Mouse (Mus musculus) kidney, postnatal 0 days (tissue): ENCODE measurements around the gene Sorcs2. TPM values are rescaled to one million over a fixed set of nuclear protein-coding genes. Genes with fewer than 3 reads are reported as not detected.
A peak's percentile ranks its signal among the peaks of the same experiment; 100 is the strongest.

Experiments
- ATAC-seq: fragments of 200-750 bp; cut with Nextera tagmentation; replicated peaks from 2 replicates; pipeline ENCODE4 v1.8.0; 2017; ENCODE audit warnings: low read depth, moderate number of reproducible peaks, moderate TSS enrichment, moderate library complexity; ENCODE audit not compliant: low FRiP score
- DNase-seq: peaks from one replicate; pipeline ENCODE4 v3.0.0-alpha.2; 2016; ENCODE audit warnings: low spot score
- H3K27ac ChIP-seq: fragments of 300-500 bp; sonication (generic); 2 replicates; pipeline ENCODE4 v1.5.1; 2014; ENCODE audit warnings: mild to moderate bottlenecking
- H3K27me3 ChIP-seq: fragments of 300-500 bp; sonication (generic); 2 replicates; pipeline ENCODE4 v1.6.1; 2014; ENCODE audit warnings: low read length, mixed read lengths; ENCODE audit not compliant: insufficient read depth
- H3K36me3 ChIP-seq: fragments of 300-500 bp; sonication (generic); 2 replicates; pipeline ENCODE4 v1.6.1; 2014; ENCODE audit warnings: low read length, mixed read lengths; ENCODE audit not compliant: insufficient read depth
- H3K4me1 ChIP-seq: fragments of 300-500 bp; sonication (generic); replicated peaks from 2 replicates; pipeline ENCODE4 v1.6.1; 2014; ENCODE audit warnings: antibody characterized with exemption, low read length, mixed read lengths; ENCODE audit not compliant: insufficient read depth
- H3K4me2 ChIP-seq: fragments of 300-500 bp; sonication (generic); 2 replicates; pipeline ENCODE4 v1.6.1; 2014; ENCODE audit warnings: mild to moderate bottlenecking, low read length, moderate library complexity, mixed read lengths
- H3K4me3 ChIP-seq: fragments of 300-500 bp; sonication (generic); replicated peaks from 2 replicates; pipeline ENCODE4 v1.5.1; 2014; ENCODE audit warnings: low read depth, low read length
- H3K9ac ChIP-seq: fragments of 300-500 bp; sonication (generic); 2 replicates; pipeline ENCODE4 v1.6.1; 2014; ENCODE audit warnings: low read depth, low read length
- H3K9me3 ChIP-seq: fragments of 300-500 bp; sonication (generic); replicated peaks from 2 replicates; pipeline ENCODE4 v1.6.1; 2016; ENCODE audit warnings: low read length, inconsistent platforms, mixed read lengths
- CTCF ChIP-seq: IDR thresholded peaks from 2 replicates; pipeline ENCODE4 v1.5.1; 2016; ENCODE audit warnings: antibody characterized with exemption, low read depth, mild to moderate bottlenecking, moderate library complexity
- WGBS: fragments of 180-500 bp; shearing (Covaris S2); extraction: QIAGEN DNeasy Blood & Tissue Kit; methylation state at CpG from one replicate; pipeline ENCODE4 v1.1.7; 2014; 5-methylcytosine and 5-hydroxymethylcytosine counted together
- polyA plus RNA-seq: library from polyadenylated mRNA; unstranded; fragments of >200 nt; fragmentation: Nextera tagmentation; extraction: Ambion mirVana; gene quantifications from 2 replicates; pipeline ENCODE4 v1.2.1, GENCODE M21; 2015

Gene Sorcs2
- polyA plus RNA-seq, 1 experiment from 2014 or later = 5.1 TPM

DNA sequence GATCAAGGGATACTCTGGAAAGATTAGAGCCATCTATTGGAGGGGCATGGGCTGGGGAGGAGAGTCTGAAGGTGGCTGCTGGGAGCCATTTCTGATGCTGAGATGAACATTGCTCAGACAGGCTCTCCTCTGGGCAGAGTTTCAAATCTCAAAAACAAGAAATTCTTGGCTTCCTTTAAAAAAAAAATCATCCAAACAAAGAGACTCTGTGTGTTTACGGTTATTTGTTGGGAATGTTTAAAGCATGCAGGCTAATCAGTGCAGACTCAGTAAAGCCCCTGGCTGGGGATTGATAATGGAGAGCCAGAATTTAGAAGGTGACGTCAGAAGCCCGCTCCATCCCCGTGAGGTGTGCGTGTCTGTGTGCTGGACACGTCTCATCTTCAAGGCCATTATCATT is 272.9 kb downstream of the Sorcs2 start:
- no peak for ATAC-seq
- no peak for TF ChIP-seq CTCF
- H3K4me3 ChIP-seq = no peak overlapping the region
- 84% methylated on average over 6 of the region's 6 CpGs for WGBS
- H3K36me3 ChIP-seq = no peaks in the 10 kb centered on the region
- H3K27me3 ChIP-seq = no peaks in the 10 kb centered on the region
- H3K9me3 ChIP-seq = no peaks in the 10 kb centered on the region
- no peaks in the 10 kb centered on the region for H3K4me1 ChIP-seq
- no peak overlapping the region for H3K27ac ChIP-seq
- H3K9ac ChIP-seq = no peak overlapping the region
- no peak overlapping the region for H3K4me2 ChIP-seq
- DNase-seq = no peak

DNA sequence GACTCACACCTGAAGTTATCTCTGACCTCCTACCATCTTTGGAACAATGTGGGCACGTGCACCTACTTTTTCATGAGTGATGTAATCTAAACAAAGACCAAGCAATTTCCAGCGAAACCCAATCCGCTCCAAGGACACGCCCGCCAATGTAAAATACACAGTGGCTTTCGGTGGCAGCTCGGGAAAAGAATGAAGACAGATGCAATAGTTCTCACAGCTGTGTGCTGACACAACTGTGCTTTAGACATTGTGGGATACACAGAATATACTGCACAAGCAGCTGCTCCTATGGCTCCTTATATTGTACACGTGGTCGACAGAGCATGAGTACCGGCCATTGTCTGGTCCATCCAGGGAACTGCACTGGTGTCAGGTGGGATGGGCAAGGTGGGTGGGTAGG is 275.0 kb downstream of the Sorcs2 start:
- Histone ChIP-seq H3K27me3 (no peaks in the 10 kb centered on the region), H3K27ac (no peak overlapping the region), H3K9me3 (no peaks in the 10 kb centered on the region), H3K9ac (no peak overlapping the region), H3K4me1 (no peaks in the 10 kb centered on the region), H3K4me2 (no peak overlapping the region), H3K4me3 (no peak overlapping the region), H3K36me3 (no peaks in the 10 kb centered on the region)
- DNase-seq (peak; percentile 19), ATAC-seq (no peak)
- no peak for TF ChIP-seq CTCF
- WGBS = 54% methylated on average over 10 of the region's 10 CpGs

DNA sequence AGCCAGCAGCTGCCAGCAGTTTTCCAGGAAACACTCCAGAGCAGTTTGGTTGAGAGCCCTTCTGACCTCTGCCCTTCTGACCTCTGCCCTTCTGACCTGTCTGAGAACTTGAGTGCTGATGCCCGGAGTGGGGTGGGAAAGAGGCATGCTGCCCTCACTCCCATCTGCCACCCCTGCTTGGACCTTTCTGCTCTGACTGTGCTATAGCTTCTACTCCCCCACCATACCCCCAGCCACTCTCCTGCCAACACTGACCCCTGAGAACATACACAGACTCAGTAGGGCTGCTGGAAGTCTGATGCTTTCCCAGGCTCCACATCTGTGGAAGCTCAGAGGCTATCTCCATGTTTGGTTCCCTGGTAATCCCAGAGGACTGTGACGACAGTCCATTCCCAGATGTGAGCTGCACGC is 277.0 kb downstream of the Sorcs2 start:
- Histone ChIP-seq H3K4me3 (no peak overlapping the region), H3K27me3 (no peaks in the 10 kb centered on the region), H3K36me3 (no peaks in the 10 kb centered on the region), H3K4me1 (no peaks in the 10 kb centered on the region), H3K27ac (no peak overlapping the region), H3K9me3 (no peaks in the 10 kb centered on the region), H3K9ac (no peak overlapping the region), H3K4me2 (no peak overlapping the region)
- WGBS = 9% methylated on average over 3 of the region's 3 CpGs
- ATAC-seq (peak; percentile 20; the same call in 1 of the 2 replicates), DNase-seq (peak; percentile 31)
- TF ChIP-seq CTCF = no peak

DNA sequence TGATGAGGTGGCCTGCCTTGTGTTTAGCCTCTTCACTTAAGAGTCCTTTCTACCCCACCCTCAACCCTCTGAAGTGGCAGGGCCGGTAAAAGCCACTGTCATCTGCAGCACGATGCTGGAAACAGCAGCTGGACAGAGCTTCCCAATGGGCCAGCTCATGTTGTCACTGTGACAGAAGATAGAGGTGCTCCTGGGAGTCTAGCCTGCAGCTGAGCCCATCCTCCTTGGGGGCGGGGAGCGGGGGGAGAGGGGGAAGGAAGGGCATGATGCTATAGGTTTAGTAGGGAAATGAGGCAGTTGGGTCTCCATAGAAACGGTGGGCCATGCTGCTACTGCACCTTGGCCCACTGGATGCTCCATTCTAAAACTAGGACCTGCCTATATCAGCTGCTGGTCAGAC is 279.9 kb downstream of the Sorcs2 start:
- DNase-seq = no peak
- 51% methylated on average over 5 of the region's 5 CpGs for WGBS

DNA sequence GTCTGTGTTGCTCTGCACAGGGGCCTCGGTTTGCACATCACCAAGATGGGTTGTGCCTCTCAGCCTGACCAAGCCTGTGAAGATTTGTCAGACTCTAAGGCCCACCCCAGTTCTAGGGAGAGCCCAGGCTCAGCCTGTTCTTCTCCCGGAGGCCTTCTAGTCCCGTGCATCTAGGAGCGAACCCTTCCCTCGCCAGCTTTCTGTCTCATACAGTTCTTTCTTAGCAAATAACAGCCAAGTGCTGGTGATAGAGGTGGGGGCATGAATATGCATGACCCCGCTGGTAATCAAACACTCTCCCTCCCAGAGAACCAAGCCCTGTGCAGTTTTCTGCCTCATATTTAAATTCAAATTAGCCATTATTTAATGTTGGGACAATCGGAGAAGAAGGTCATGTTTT is 282.4 kb downstream of the Sorcs2 start:
- Histone ChIP-seq H3K27ac (no peak overlapping the region), H3K4me3 (no peak overlapping the region), H3K4me2 (no peak overlapping the region), H3K27me3 (no peaks in the 10 kb centered on the region), H3K9ac (no peak overlapping the region), H3K9me3 (no peaks in the 10 kb centered on the region), H3K36me3 (no peaks in the 10 kb centered on the region), H3K4me1 (no peaks in the 10 kb centered on the region)
- no peak for ATAC-seq
- 68% methylated on average over 7 of the region's 7 CpGs for WGBS
- no peak for DNase-seq
- TF ChIP-seq CTCF = no peak

More for the DNA sequence above, 279.9 kb downstream of the Sorcs2 start:
- H3K27me3 ChIP-seq = no peaks in the 10 kb centered on the region
- no peaks in the 10 kb centered on the region for H3K9me3 ChIP-seq
- H3K9ac ChIP-seq = no peak overlapping the region
- no peaks in the 10 kb centered on the region for H3K36me3 ChIP-seq
- H3K4me1 ChIP-seq = no peaks in the 10 kb centered on the region
- H3K4me2 ChIP-seq = no peak overlapping the region
- no peak for ATAC-seq
- no peak for TF ChIP-seq CTCF
- no peak overlapping the region for H3K27ac ChIP-seq
- no peak overlapping the region for H3K4me3 ChIP-seq

DNA sequence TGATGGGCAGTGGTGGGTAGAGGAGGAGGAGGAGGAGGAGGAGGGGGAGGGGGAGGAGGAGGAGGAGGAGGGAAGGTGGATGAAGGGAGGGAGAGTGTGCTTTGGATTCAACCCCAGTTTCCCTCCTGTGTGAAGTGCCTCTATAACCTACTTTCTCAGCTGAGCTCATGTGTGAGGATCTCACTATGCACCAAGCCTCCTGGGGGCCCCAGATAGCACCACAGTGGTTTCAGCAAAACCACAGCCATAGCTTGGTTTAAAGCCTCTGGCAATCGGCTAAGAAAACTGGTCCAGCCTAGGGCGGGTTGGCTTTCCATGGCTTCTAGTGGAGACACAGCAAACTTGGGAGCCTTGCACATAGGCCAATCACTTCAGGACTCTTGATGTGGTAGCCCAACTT is 284.2 kb downstream of the Sorcs2 start:
- TF ChIP-seq CTCF = no peak
- no peak overlapping the region for H3K4me3 ChIP-seq
- H3K36me3 ChIP-seq = no peaks in the 10 kb centered on the region
- H3K27ac ChIP-seq = no peak overlapping the region
- ATAC-seq = no peak
- H3K9ac ChIP-seq = no peak overlapping the region
- H3K4me2 ChIP-seq = no peak overlapping the region
- no peaks in the 10 kb centered on the region for H3K27me3 ChIP-seq
- no peak for DNase-seq
- no peaks in the 10 kb centered on the region for H3K9me3 ChIP-seq
- 79% methylated on average over 2 of the region's 2 CpGs for WGBS
- H3K4me1 ChIP-seq = no peaks in the 10 kb centered on the region

DNA sequence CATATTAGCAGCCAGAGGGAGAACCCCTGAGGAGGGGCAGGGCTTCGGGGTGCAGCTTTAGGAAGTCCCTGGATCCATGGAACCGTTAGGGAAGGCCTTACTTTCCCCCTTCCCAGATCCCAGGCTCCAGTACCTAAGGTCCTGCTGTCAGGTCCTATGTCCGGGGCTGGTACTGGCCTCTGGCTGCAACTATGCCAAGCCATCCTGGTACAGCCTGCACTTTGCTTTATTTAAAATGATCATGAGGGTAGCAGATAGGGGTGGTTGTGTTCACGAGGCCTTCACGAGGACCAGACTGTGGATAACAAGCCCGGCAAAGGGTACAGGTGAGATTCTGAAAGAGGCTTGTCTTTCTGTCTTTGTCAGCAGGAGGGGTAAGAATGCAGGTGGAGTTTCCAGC is 285.2 kb downstream of the Sorcs2 start:
- ATAC-seq = no peak
- WGBS = 83% methylated on average over 6 of the region's 6 CpGs

More for the DNA sequence above, 285.2 kb downstream of the Sorcs2 start:
- Histone ChIP-seq H3K36me3 (no peaks in the 10 kb centered on the region), H3K4me2 (no peak overlapping the region), H3K27ac (no peak overlapping the region), H3K4me1 (no peaks in the 10 kb centered on the region), H3K9me3 (no peaks in the 10 kb centered on the region), H3K4me3 (no peak overlapping the region), H3K27me3 (no peaks in the 10 kb centered on the region), H3K9ac (no peak overlapping the region)
- TF ChIP-seq CTCF = no peak
- no peak for DNase-seq
